Mouse (Mus musculus): ENCODE data around the gene Brat1. TPM values are rescaled to one million over a fixed set of nuclear protein-coding genes. Genes with fewer than 3 reads are reported as not detected.
"Not testable (repeated sequence)": the region's sequence is repeated elsewhere in the genome, so short reads cannot be mapped to it uniquely, and the experiment has no call there.

Brat1 gene
- polyA plus RNA-seq, 1 experiment from 2014 or later, result 17.1 TPM

- Histone ChIP-seq H3K9ac (ENCODE audit: low read length) (no peak overlapping the region), H3K9me3 (ENCODE audit: control insufficient read depth, low read length) (peaks cover 3% of the 10 kb centered on the region; the same call in 1 of the 2 replicates), H3K27ac (ENCODE audit: low read depth, low read length) (no peak overlapping the region), H3K4me2 (ENCODE audit: low read depth, low read length, severe bottlenecking) (no peak overlapping the region), H3K36me3 (ENCODE audit: control insufficient read depth, insufficient read depth, low read length) (peaks cover 5% of the 10 kb centered on the region), H3K27me3 (ENCODE audit: control insufficient read depth, insufficient read depth, low read length) (no peaks in the 10 kb centered on the region), H3K4me3 (ENCODE audit: low read depth, low read length) (no peak overlapping the region), H3K4me1 (replicated peaks; ENCODE audit: control insufficient read depth, insufficient read depth, low read length) (no peaks in the 10 kb centered on the region)
- no peak for ATAC-seq (replicated peaks; ENCODE audit: low FRiP score)
- 90% methylated on average over 6 of the region's 6 CpGs for WGBS
- no peak for DNase-seq (ENCODE audit: low spot score)
These were observed 32.7 kb upstream of the Brat1 start for GRCm38 (mm10) chr5:140672115-140672514.

- not testable (repeated sequence) for H3K9ac ChIP-seq (ENCODE audit: low read length); H3K9me3 ChIP-seq (ENCODE audit: control insufficient read depth, low read length); H3K4me2 ChIP-seq (ENCODE audit: low read depth, low read length, severe bottlenecking); H3K36me3 ChIP-seq (ENCODE audit: control insufficient read depth, insufficient read depth, low read length); H3K27ac ChIP-seq (ENCODE audit: low read depth, low read length); DNase-seq (ENCODE audit: low spot score); H3K4me3 ChIP-seq (ENCODE audit: low read depth, low read length); H3K27me3 ChIP-seq (ENCODE audit: control insufficient read depth, insufficient read depth, low read length); ATAC-seq (replicated peaks; ENCODE audit: low FRiP score); H3K4me1 ChIP-seq (replicated peaks; ENCODE audit: control insufficient read depth, insufficient read depth, low read length)
- 92% methylated on average over 6 of the region's 6 CpGs for WGBS
These were observed 32.2 kb upstream of the Brat1 start for GRCm38 (mm10) chr5:140672603-140673002.

GRCm38 (mm10) chr5:140674036-140674435, 30.8 kb upstream of the Brat1 start:
- Histone ChIP-seq H3K9ac (ENCODE audit: low read length) (no peak overlapping the region), H3K9me3 (ENCODE audit: control insufficient read depth, low read length) (no peaks in the 10 kb centered on the region), H3K4me1 (replicated peaks; ENCODE audit: control insufficient read depth, insufficient read depth, low read length) (no peaks in the 10 kb centered on the region), H3K27ac (ENCODE audit: low read depth, low read length) (no peak overlapping the region), H3K4me3 (ENCODE audit: low read depth, low read length) (no peak overlapping the region), H3K27me3 (ENCODE audit: control insufficient read depth, insufficient read depth, low read length) (no peaks in the 10 kb centered on the region), H3K36me3 (ENCODE audit: control insufficient read depth, insufficient read depth, low read length) (no peaks in the 10 kb centered on the region; the same call in 1 of the 2 replicates), H3K4me2 (ENCODE audit: low read depth, low read length, severe bottlenecking) (no peak overlapping the region)
- WGBS, result 91% methylated on average over 17 of the region's 17 CpGs
- no peak for ATAC-seq (replicated peaks; ENCODE audit: low FRiP score)
- DNase-seq (ENCODE audit: low spot score), result no peak

- Histone ChIP-seq H3K4me2 (ENCODE audit: low read depth, low read length, severe bottlenecking) (no peak overlapping the region), H3K27ac (ENCODE audit: low read depth, low read length) (no peak overlapping the region), H3K27me3 (ENCODE audit: control insufficient read depth, insufficient read depth, low read length) (no peaks in the 10 kb centered on the region), H3K9me3 (ENCODE audit: control insufficient read depth, low read length) (no peaks in the 10 kb centered on the region), H3K36me3 (ENCODE audit: control insufficient read depth, insufficient read depth, low read length) (no peaks in the 10 kb centered on the region; the same call in 1 of the 2 replicates), H3K4me3 (ENCODE audit: low read depth, low read length) (no peak overlapping the region), H3K9ac (ENCODE audit: low read length) (no peak overlapping the region), H3K4me1 (replicated peaks; ENCODE audit: control insufficient read depth, insufficient read depth, low read length) (no peaks in the 10 kb centered on the region)
- WGBS, result 91% methylated on average over 11 of the region's 11 CpGs
- ATAC-seq (replicated peaks; ENCODE audit: low FRiP score) (no peak), DNase-seq (ENCODE audit: low spot score) (no peak)
These were observed 29.7 kb upstream of the Brat1 start for GRCm38 (mm10) chr5:140675079-140675478.

GRCm38 (mm10) chr5:140675640-140676039, 29.2 kb upstream of the Brat1 start:
- DNase-seq (ENCODE audit: low spot score), result no peak
- Histone ChIP-seq H3K4me1 (replicated peaks; ENCODE audit: control insufficient read depth, insufficient read depth, low read length) (no peaks in the 10 kb centered on the region), H3K9me3 (ENCODE audit: control insufficient read depth, low read length) (no peaks in the 10 kb centered on the region), H3K36me3 (ENCODE audit: control insufficient read depth, insufficient read depth, low read length) (no peaks in the 10 kb centered on the region; the same call in 1 of the 2 replicates), H3K4me3 (ENCODE audit: low read depth, low read length) (no peak overlapping the region), H3K27ac (ENCODE audit: low read depth, low read length) (no peak overlapping the region), H3K27me3 (ENCODE audit: control insufficient read depth, insufficient read depth, low read length) (no peaks in the 10 kb centered on the region), H3K9ac (ENCODE audit: low read length) (no peak overlapping the region), H3K4me2 (ENCODE audit: low read depth, low read length, severe bottlenecking) (no peak overlapping the region)
- no peak for ATAC-seq (replicated peaks; ENCODE audit: low FRiP score)
- WGBS, result 91% methylated on average over 11 of the region's 11 CpGs

- DNase-seq (ENCODE audit: low spot score), result no peak
- Histone ChIP-seq H3K9ac (ENCODE audit: low read length) (no peak overlapping the region), H3K4me2 (ENCODE audit: low read depth, low read length, severe bottlenecking) (no peak overlapping the region), H3K9me3 (ENCODE audit: control insufficient read depth, low read length) (no peaks in the 10 kb centered on the region), H3K27me3 (ENCODE audit: control insufficient read depth, insufficient read depth, low read length) (no peaks in the 10 kb centered on the region), H3K27ac (ENCODE audit: low read depth, low read length) (no peak overlapping the region), H3K4me1 (replicated peaks; ENCODE audit: control insufficient read depth, insufficient read depth, low read length) (no peaks in the 10 kb centered on the region), H3K4me3 (ENCODE audit: low read depth, low read length) (no peak overlapping the region), H3K36me3 (ENCODE audit: control insufficient read depth, insufficient read depth, low read length) (no peaks in the 10 kb centered on the region; the same call in 1 of the 2 replicates)
- ATAC-seq (replicated peaks; ENCODE audit: low FRiP score), result no peak
- 94% methylated on average over 6 of the region's 6 CpGs for WGBS
These were observed 27.7 kb upstream of the Brat1 start for GRCm38 (mm10) chr5:140677137-140677536.

GRCm38 (mm10) chr5:140680051-140680450, 24.8 kb upstream of the Brat1 start:
- Histone ChIP-seq H3K9ac (ENCODE audit: low read length) (no peak overlapping the region), H3K9me3 (ENCODE audit: control insufficient read depth, low read length) (no peaks in the 10 kb centered on the region), H3K4me1 (replicated peaks; ENCODE audit: control insufficient read depth, insufficient read depth, low read length) (no peaks in the 10 kb centered on the region), H3K36me3 (ENCODE audit: control insufficient read depth, insufficient read depth, low read length) (no peaks in the 10 kb centered on the region; the same call in 1 of the 2 replicates), H3K27me3 (ENCODE audit: control insufficient read depth, insufficient read depth, low read length) (no peaks in the 10 kb centered on the region), H3K27ac (ENCODE audit: low read depth, low read length) (no peak overlapping the region), H3K4me2 (ENCODE audit: low read depth, low read length, severe bottlenecking) (no peak overlapping the region), H3K4me3 (ENCODE audit: low read depth, low read length) (no peak overlapping the region)
- 91% methylated on average over 6 of the region's 6 CpGs for WGBS
- ATAC-seq (replicated peaks; ENCODE audit: low FRiP score) (no peak), DNase-seq (ENCODE audit: low spot score) (no peak)

GRCm38 (mm10) chr5:140680950-140681349, 23.9 kb upstream of the Brat1 start:
- no peak for DNase-seq (ENCODE audit: low spot score)
- H3K36me3 ChIP-seq (ENCODE audit: control insufficient read depth, insufficient read depth, low read length), result no peaks in the 10 kb centered on the region; the same call in 1 of the 2 replicates
- H3K4me2 ChIP-seq (ENCODE audit: low read depth, low read length, severe bottlenecking), result no peak overlapping the region
- H3K27me3 ChIP-seq (ENCODE audit: control insufficient read depth, insufficient read depth, low read length), result no peaks in the 10 kb centered on the region
- H3K4me1 ChIP-seq (replicated peaks; ENCODE audit: control insufficient read depth, insufficient read depth, low read length), result no peaks in the 10 kb centered on the region
- H3K9me3 ChIP-seq (ENCODE audit: control insufficient read depth, low read length), result no peaks in the 10 kb centered on the region
- H3K27ac ChIP-seq (ENCODE audit: low read depth, low read length), result no peak overlapping the region
- no peak overlapping the region for H3K9ac ChIP-seq (ENCODE audit: low read length)
- ATAC-seq (replicated peaks; ENCODE audit: low FRiP score), result no peak
- 79% methylated on average over 1 of the region's 1 CpGs for WGBS
- no peak overlapping the region for H3K4me3 ChIP-seq (ENCODE audit: low read depth, low read length)

- ATAC-seq (replicated peaks; ENCODE audit: low FRiP score), result no peak
- Histone ChIP-seq H3K27me3 (ENCODE audit: control insufficient read depth, insufficient read depth, low read length) (no peaks in the 10 kb centered on the region), H3K27ac (ENCODE audit: low read depth, low read length) (no peak overlapping the region), H3K9me3 (ENCODE audit: control insufficient read depth, low read length) (no peaks in the 10 kb centered on the region), H3K4me3 (ENCODE audit: low read depth, low read length) (no peak overlapping the region), H3K9ac (ENCODE audit: low read length) (no peak overlapping the region), H3K36me3 (ENCODE audit: control insufficient read depth, insufficient read depth, low read length) (no peaks in the 10 kb centered on the region; the same call in 1 of the 2 replicates), H3K4me1 (replicated peaks; ENCODE audit: control insufficient read depth, insufficient read depth, low read length) (no peaks in the 10 kb centered on the region), H3K4me2 (ENCODE audit: low read depth, low read length, severe bottlenecking) (no peak overlapping the region)
- no peak for DNase-seq (ENCODE audit: low spot score)
- WGBS, result 90% methylated on average over 6 of the region's 6 CpGs
These were observed 22.7 kb upstream of the Brat1 start for GRCm38 (mm10) chr5:140682113-140682512.

Measured in forebrain, embryonic 11.5 days (tissue).